Mouse (Mus musculus) erythroblast, embryonic 14.5 days (primary cell): ENCODE results near the gene Stmn1. TPM values are rescaled to one million over a fixed set of nuclear protein-coding genes. Genes with fewer than 3 reads are reported as not detected.

Experiments
- H3K27me3 ChIP-seq: 2 replicates; pipeline ENCODE4 v1.6.1; 2012; ENCODE audit warnings: inconsistent platforms; ENCODE audit not compliant: control insufficient read depth
- H3K36me3 ChIP-seq: 2 replicates; pipeline ENCODE4 v1.6.1; 2012; ENCODE audit warnings: mild to moderate bottlenecking, inconsistent platforms; ENCODE audit not compliant: control insufficient read depth
- H3K4me1 ChIP-seq: 2 replicates; pipeline ENCODE4 v1.6.1; 2012; ENCODE audit warnings: inconsistent platforms; ENCODE audit not compliant: control insufficient read depth
- H3K4me3 ChIP-seq: replicated peaks from 2 replicates; pipeline ENCODE3; 2012; ENCODE audit warnings: moderate library complexity, mild to moderate bottlenecking, inconsistent platforms
- H3K9me3 ChIP-seq: 2 replicates; pipeline ENCODE4 v1.6.1; 2012; ENCODE audit warnings: low read length, inconsistent platforms, mixed read lengths; ENCODE audit not compliant: control insufficient read depth
- GATA1 ChIP-seq: IDR thresholded peaks from 2 replicates; pipeline ENCODE4 v1.6.1; 2012; ENCODE audit warnings: low read length, inconsistent platforms, mixed read lengths
- TAL1 ChIP-seq: IDR thresholded peaks from 3 replicates; pipeline ENCODE4 v1.6.1; 2012; ENCODE audit warnings: low read length, inconsistent platforms, mixed read lengths
- polyA plus RNA-seq: library from polyadenylated mRNA; stranded (reverse); fragments of >175 nt; gene quantifications from 2 replicates; pipeline ENCODE4 v1.2.3, GENCODE M21; 2012

Gene Stmn1
- polyA plus RNA-seq, 1 experiment = 45.6 TPM

DNA sequence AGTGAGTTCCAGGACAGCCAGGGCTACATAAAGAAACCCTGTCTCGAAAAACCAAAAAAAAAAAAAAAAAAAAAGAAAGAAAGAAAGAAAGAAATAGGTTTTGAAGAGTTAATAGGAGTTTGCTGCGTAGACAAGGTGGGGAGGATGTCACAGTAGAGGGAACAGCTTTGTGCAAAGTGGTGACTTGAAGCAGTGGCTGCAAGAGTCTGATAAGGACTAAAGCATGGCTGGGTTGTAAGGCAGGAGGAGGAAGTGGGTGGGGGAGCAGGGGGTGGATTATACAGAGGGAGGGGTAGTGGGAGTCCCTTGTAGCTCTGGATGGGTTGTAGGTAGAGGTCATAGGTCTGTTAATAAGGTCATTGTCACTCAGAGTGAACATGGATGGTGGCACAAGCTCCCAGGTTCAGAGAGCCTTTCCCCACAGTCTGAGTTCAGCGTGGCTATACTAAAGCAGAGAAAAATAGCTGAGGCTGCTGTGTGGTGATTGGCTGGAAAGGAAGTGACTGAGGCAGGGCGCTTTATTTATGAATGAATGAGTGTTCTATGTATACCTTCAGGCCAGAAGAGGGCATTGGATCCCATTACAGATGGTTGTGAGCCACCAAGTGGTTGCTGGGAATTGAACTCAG lies 38.0 kb downstream of the Stmn1 start:
- H3K36me3 ChIP-seq = peaks cover 7% of the 10 kb centered on the region
- TF ChIP-seq GATA1 = no peak
- 0 out of 3 replicates have a peak, but pooled peaks have one; percentile 18 for TF ChIP-seq TAL1
- H3K27me3 ChIP-seq = no peaks in the 10 kb centered on the region
- H3K9me3 ChIP-seq = no peaks in the 10 kb centered on the region
- H3K4me1 ChIP-seq = peaks cover 51% of the 10 kb centered on the region
- H3K4me3 ChIP-seq = no peak overlapping the region

DNA sequence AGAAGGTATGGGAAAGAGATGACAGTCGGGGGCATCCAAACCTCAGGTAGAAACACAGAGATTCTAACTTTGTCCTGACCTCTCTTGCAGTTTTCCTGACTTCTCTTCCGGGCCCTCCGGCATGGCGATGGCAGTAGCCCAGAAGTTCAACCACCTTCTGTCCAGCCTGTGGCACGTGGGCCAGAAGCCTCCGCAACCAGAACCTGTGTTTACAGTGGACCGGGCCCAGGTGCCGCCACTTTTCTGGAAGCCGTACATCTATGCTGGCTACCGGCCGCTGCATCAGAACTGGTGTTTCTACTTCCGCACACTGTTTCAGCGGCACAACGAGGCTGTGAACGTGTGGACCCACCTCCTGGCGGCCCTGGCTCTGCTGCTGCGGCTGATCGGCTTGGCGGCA lies 38.6 kb downstream of the Stmn1 start:
- Histone ChIP-seq H3K4me1 (peaks cover 57% of the 10 kb centered on the region), H3K27me3 (no peaks in the 10 kb centered on the region), H3K9me3 (no peaks in the 10 kb centered on the region), H3K36me3 (peaks cover 7% of the 10 kb centered on the region), H3K4me3 (no peak overlapping the region)
- TF ChIP-seq TAL1 = no peak
- no peak for TF ChIP-seq GATA1

DNA sequence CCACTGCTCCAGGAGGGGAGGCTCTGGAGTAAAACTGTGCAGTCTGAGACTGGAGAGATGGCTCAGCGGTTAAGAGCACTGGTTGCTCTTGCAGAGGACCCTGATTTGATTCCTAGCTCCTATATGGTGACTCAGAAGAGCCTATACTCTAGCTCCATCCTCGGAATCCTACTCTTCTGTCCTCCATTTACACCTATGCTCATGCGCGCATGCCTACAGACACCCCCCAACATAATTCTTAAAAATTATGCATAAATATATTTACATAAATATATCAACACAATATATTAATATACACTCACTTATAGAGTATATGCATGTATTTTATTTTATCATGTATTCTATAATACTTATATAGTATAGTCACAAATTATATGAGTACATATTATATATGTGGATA lies 42.3 kb downstream of the Stmn1 start:
- TF ChIP-seq TAL1 = no peak
- no peak for TF ChIP-seq GATA1
- peaks cover 22% of the 10 kb centered on the region for H3K36me3 ChIP-seq
- peaks cover 65% of the 10 kb centered on the region for H3K4me1 ChIP-seq
- H3K27me3 ChIP-seq = no peaks in the 10 kb centered on the region
- H3K9me3 ChIP-seq = no peaks in the 10 kb centered on the region
- H3K4me3 ChIP-seq = peak overlapping the region; percentile 83

DNA sequence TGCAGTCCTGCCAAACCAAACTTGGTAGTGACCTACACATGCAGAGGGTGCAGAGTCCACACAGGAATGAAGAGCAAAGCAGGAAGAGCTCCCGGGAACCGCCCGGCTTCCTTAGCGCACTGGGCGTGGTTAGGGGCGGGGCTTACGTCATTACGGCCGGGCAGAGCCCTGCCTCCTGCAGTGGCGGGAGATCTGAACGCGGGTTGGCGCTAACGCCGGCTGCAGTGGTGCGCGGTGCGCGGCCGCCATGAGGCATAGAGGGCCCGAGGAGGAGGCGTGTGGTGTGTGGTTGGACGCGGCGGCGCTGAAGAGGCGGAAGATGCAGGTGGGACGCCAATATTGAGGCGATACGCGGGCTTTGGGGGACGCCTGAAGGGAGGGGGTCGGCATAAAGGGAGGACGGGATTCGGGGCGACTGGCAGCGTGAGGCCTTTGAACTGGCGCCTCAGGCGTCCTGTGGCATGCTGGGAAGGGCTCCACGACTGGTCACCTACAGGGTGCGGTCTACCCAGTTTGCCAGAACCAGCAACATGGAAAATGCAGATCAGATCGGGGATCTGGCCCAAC lies 42.8 kb downstream of the Stmn1 start, which contains the start of gene Aunip:
TSS of gene Aunip (plus strand) at position 155 of the 567 bp plus-strand sequence.
- H3K27me3 ChIP-seq = no peaks in the 10 kb centered on the region
- H3K4me1 ChIP-seq = peaks cover 67% of the 10 kb centered on the region
- peaks cover 27% of the 10 kb centered on the region for H3K36me3 ChIP-seq
- no peaks in the 10 kb centered on the region for H3K9me3 ChIP-seq
- TF ChIP-seq TAL1 = no peak
- TF ChIP-seq GATA1 = no peak
- H3K4me3 ChIP-seq = peak within 1 kb of the TSS; percentile 83

DNA sequence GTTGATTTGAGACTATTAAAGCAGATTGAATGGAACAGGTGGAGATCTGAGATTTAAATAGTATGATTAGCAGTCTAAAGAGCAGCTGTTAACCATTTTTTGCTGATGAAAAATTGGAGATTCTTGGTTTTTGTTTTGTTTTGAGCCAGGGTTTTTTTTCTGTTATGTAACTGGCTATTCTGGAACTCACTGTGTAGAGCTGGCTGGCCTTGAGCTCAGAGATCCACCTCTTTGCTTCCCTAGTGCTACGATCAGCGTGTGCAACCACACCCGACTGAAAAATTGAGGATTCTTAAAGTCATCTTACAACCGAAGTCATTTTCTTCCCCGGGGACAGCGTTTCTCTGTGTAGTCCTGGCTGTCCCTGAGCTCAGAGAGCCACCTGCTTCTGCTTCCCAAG lies 43.6 kb downstream of the Stmn1 start:
- peaks cover 63% of the 10 kb centered on the region for H3K4me1 ChIP-seq
- H3K27me3 ChIP-seq = no peaks in the 10 kb centered on the region
- peak overlapping the region; percentile 83 for H3K4me3 ChIP-seq
- no peaks in the 10 kb centered on the region for H3K9me3 ChIP-seq
- H3K36me3 ChIP-seq = peaks cover 31% of the 10 kb centered on the region
- TF ChIP-seq TAL1 = no peak
- TF ChIP-seq GATA1 = no peak

DNA sequence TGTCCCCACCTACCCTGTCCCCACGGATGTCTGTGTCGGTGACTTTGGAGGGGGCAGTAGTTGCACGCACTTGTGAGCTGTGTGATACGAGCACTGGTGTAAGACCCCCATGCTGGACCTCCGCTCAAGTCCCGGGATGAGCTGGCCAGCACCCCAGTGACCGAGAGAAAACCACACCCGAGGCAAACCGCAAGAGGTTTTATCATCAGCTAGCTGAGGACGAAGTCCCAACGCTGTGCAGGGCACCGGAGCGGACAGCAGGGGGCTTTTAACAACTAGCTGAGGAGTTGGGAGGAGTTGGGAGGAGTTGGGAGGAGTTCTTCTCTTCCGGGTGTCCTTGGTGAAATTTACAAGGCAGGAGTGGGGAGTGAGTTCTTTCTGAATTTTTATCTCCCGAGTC lies 44.7 kb downstream of the Stmn1 start:
- Histone ChIP-seq H3K36me3 (peaks cover 35% of the 10 kb centered on the region), H3K4me3 (no peak overlapping the region), H3K4me1 (peaks cover 61% of the 10 kb centered on the region), H3K27me3 (no peaks in the 10 kb centered on the region), H3K9me3 (no peaks in the 10 kb centered on the region)
- no peak for TF ChIP-seq GATA1
- TF ChIP-seq TAL1 = no peak

DNA sequence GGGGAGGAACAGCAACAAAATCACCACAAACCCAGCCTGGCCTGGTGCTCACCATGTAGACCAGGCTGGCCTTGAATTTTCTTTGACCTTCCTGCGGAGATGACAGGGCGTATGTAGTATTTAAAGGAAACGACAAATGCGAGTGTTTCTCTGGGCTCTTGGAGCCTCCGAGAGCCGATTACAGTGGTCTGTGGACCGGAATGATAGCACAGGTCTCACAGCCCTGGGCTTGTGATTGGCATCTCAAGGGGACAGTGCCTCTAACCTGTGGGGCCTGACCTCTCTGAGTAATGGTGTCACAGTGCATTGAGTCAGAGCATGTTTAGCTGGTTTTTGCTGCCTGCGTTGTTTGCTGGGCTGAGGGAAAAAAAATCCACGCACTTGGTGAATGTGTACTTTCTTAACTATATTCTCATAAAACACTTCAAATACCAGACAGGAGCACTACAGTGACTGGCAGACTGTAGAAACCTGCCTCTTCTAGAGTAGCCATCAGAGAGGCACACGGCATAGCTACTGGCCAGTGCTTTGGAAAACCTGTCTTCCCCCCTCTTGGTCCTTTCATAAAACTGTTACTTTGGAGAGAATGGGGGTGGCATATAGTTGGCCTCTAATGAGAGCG lies 46.3 kb downstream of the Stmn1 start:
- H3K4me3 ChIP-seq = peak overlapping the region; percentile 31
- H3K27me3 ChIP-seq = no peaks in the 10 kb centered on the region
- TF ChIP-seq GATA1 = no peak
- no peak for TF ChIP-seq TAL1
- H3K36me3 ChIP-seq = peaks cover 47% of the 10 kb centered on the region
- no peaks in the 10 kb centered on the region for H3K9me3 ChIP-seq
- H3K4me1 ChIP-seq = peaks cover 57% of the 10 kb centered on the region

DNA sequence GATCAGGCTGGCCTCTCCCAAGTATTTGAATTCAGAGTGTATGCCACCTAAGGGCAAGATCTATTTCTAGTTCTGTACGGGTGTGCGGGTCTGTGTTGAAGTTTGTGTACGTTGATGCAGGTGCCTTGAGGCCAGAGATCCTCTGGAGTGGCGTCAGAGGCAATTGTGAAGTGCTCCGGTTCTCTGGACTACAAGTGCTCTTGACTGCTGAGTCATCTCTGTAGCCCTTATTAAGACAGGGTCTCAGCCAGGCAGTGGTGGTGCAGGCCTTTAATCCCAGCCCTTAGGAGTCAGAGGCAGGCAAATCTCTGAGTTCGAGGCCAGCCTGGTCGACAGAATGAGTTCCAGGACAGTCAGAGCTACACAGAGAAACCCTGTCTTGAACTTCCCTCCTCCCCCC lies 47.5 kb downstream of the Stmn1 start:
- H3K4me1 ChIP-seq = peaks cover 54% of the 10 kb centered on the region
- H3K27me3 ChIP-seq = no peaks in the 10 kb centered on the region
- H3K36me3 ChIP-seq = peaks cover 55% of the 10 kb centered on the region
- no peaks in the 10 kb centered on the region for H3K9me3 ChIP-seq
- H3K4me3 ChIP-seq = no peak overlapping the region
- TF ChIP-seq GATA1 (no peak), TAL1 (no peak)

DNA sequence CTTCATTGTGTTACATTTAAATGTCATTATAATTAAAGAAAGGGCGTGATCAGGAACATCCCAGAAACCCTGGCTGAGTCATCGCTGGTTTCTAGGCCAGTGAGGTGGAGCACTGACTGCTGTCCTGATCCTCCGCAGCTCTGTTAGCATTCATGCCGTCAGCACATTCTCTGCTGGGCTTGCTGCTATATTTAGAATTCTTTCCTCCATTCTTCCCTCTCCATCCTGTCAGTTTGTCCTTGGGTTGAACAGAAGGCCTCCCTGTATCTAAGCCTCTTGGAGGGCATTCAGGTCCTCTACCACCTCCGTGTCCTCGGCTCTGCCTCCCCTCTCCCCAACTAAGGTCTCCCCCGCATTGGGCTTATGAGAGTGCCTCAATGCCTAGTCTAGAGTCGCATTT lies 48.9 kb downstream of the Stmn1 start:
- no peak overlapping the region for H3K4me3 ChIP-seq
- H3K9me3 ChIP-seq = no peaks in the 10 kb centered on the region
- no peaks in the 10 kb centered on the region for H3K27me3 ChIP-seq
- TF ChIP-seq GATA1 = no peak
- peaks cover 66% of the 10 kb centered on the region for H3K36me3 ChIP-seq
- peaks cover 41% of the 10 kb centered on the region for H3K4me1 ChIP-seq
